Mouse (Mus musculus) liver, embryonic 11.5 days (tissue): Measurements from ENCODE around the gene Adcy3. TPM values are rescaled to one million over a fixed set of nuclear protein-coding genes. Genes with fewer than 3 reads are reported as not detected.

Experiments
- ATAC-seq: fragments of 200-750 bp; cut with Nextera tagmentation; replicated peaks from 2 replicates; pipeline ENCODE4 v1.8.0; 2017; ENCODE audit warnings: moderate number of reproducible peaks, mild to moderate bottlenecking, moderate TSS enrichment, moderate library complexity; ENCODE audit not compliant: low FRiP score
- DNase-seq: peaks from one replicate; pipeline ENCODE4 v3.0.0-alpha.2; 2017; ENCODE audit warnings: low spot score
- H3K27ac ChIP-seq: fragments of 300-500 bp; sonication (generic); 2 replicates; pipeline ENCODE4 v1.5.1; 2014; ENCODE audit warnings: mild to moderate bottlenecking, low read depth, low read length, control low read depth
- H3K27me3 ChIP-seq: fragments of 300-500 bp; sonication (generic); replicated peaks from 2 replicates; pipeline ENCODE4 v1.6.1; 2014; ENCODE audit warnings: low read length, mixed read lengths; ENCODE audit not compliant: control insufficient read depth, insufficient read depth
- H3K36me3 ChIP-seq: fragments of 300-500 bp; sonication (generic); 2 replicates; pipeline ENCODE4 v1.6.1; 2014; ENCODE audit warnings: mild to moderate bottlenecking, low read length, moderate library complexity, mixed read lengths; ENCODE audit not compliant: control insufficient read depth, insufficient read depth
- H3K4me1 ChIP-seq: fragments of 300-500 bp; sonication (generic); replicated peaks from 2 replicates; pipeline ENCODE4 v1.6.1; 2014; ENCODE audit warnings: low read length, mixed read lengths; ENCODE audit not compliant: control insufficient read depth, insufficient read depth
- H3K4me2 ChIP-seq: fragments of 300-500 bp; sonication (generic); 2 replicates; pipeline ENCODE4 v1.6.1; 2014; ENCODE audit warnings: mild to moderate bottlenecking, control low read depth, moderate library complexity
- H3K4me3 ChIP-seq: fragments of 300-500 bp; sonication (generic); 2 replicates; pipeline ENCODE4 v1.5.1; 2014; ENCODE audit warnings: low read depth, low read length, control low read depth
- H3K9ac ChIP-seq: fragments of 300-500 bp; sonication (generic); 2 replicates; pipeline ENCODE4 v1.6.1; 2014; ENCODE audit warnings: low read depth, low read length, control low read depth
- H3K9me3 ChIP-seq: fragments of 300-500 bp; sonication (generic); 2 replicates; pipeline ENCODE4 v1.6.1; 2016; ENCODE audit warnings: low read length, inconsistent platforms, mixed read lengths; ENCODE audit not compliant: control insufficient read depth
- WGBS: fragments of 180-500 bp; shearing (Covaris S2); extraction: QIAGEN DNeasy Blood & Tissue Kit; methylation state at CpG from one replicate; pipeline ENCODE4 v1.1.7; 2014; 5-methylcytosine and 5-hydroxymethylcytosine counted together
- polyA plus RNA-seq: library from polyadenylated mRNA; unstranded; fragments of >200 nt; fragmentation: Nextera tagmentation; extraction: Ambion mirVana; gene quantifications from 2 replicates; pipeline ENCODE4 v1.2.1, GENCODE M21; 2014

Adcy3 gene
- polyA plus RNA-seq, 1 experiment from 2014 or later = 3.3 TPM

GRCm38 (mm10) chr12:4192514-4192913 lies 59.6 kb downstream of the Adcy3 start:
- no peak overlapping the region for H3K27ac ChIP-seq
- DNase-seq = no peak

GRCm38 (mm10) chr12:4193025-4193740 lies 60.3 kb downstream of the Adcy3 start:
- ATAC-seq (no peak), DNase-seq (no peak)
- Histone ChIP-seq H3K27me3 (no peaks in the 10 kb centered on the region), H3K27ac (no peak overlapping the region), H3K4me2 (no peak overlapping the region), H3K4me3 (no peak overlapping the region), H3K9me3 (no peaks in the 10 kb centered on the region), H3K9ac (no peak overlapping the region), H3K36me3 (no peaks in the 10 kb centered on the region), H3K4me1 (peaks cover 3% of the 10 kb centered on the region)
- WGBS = 75% methylated on average over 10 of the region's 10 CpGs

More at GRCm38 (mm10) chr12:4192514-4192913, 59.6 kb downstream of the Adcy3 start:
- H3K9me3 ChIP-seq = no peaks in the 10 kb centered on the region
- H3K9ac ChIP-seq = no peak overlapping the region
- H3K4me2 ChIP-seq = no peak overlapping the region
- H3K4me3 ChIP-seq = no peak overlapping the region
- no peak for ATAC-seq
- no peaks in the 10 kb centered on the region for H3K27me3 ChIP-seq
- no peaks in the 10 kb centered on the region for H3K36me3 ChIP-seq
- WGBS = 72% methylated on average over 6 of the region's 6 CpGs
- peaks cover 3% of the 10 kb centered on the region for H3K4me1 ChIP-seq

DNA sequence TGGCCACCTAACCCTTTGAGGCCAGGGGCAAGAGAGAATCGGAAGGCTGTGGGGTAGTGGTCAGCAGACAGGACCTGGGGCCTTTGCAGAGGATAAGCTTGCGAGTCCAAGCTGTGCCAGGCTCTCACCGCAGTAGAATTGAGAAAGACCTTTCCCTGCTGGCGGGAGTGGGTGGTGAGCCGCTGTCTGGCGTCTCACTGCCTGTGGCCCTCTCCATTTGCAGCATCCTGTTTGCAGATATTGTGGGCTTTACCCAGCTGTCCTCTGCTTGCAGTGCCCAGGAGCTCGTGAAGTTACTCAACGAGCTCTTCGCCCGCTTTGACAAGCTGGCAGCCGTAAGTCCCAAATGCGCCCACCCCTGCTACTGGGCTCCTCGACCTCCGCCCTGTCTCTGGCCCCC lies 61.7 kb downstream of the Adcy3 start:
- no peak overlapping the region for H3K4me2 ChIP-seq
- no peak overlapping the region for H3K4me3 ChIP-seq
- H3K9ac ChIP-seq = no peak overlapping the region
- WGBS = 93% methylated on average over 14 of the region's 14 CpGs
- no peaks in the 10 kb centered on the region for H3K4me1 ChIP-seq
- H3K36me3 ChIP-seq = no peaks in the 10 kb centered on the region
- H3K9me3 ChIP-seq = no peaks in the 10 kb centered on the region
- DNase-seq (no peak), ATAC-seq (no peak)
- H3K27ac ChIP-seq = no peak overlapping the region
- H3K27me3 ChIP-seq = no peaks in the 10 kb centered on the region

DNA sequence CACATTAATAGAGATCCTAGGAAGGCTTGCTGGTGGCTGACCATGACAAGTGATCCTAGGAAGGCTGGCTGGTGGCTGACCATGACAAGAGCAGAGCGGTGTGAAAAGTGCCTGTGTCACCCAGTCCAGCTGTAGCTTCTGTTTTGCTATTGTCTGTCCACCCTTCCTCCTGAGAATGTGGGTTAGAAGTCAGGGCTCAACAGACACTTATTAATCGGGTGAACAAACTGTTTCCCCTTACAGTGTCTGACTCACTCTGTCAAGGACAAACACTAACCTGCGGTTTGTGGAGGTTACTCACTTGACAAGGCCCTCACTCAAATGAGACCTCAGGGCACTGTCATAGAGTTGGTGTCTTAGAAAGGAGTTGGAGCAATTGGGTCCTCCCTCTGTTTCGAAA lies 65.8 kb downstream of the Adcy3 start:
- no peaks in the 10 kb centered on the region for H3K36me3 ChIP-seq
- no peak overlapping the region for H3K4me3 ChIP-seq
- WGBS = 83% methylated on average over 4 of the region's 4 CpGs
- H3K27me3 ChIP-seq = no peaks in the 10 kb centered on the region
- H3K9ac ChIP-seq = no peak overlapping the region
- ATAC-seq = no peak
- no peak for DNase-seq
- H3K27ac ChIP-seq = no peak overlapping the region
- no peaks in the 10 kb centered on the region for H3K4me1 ChIP-seq
- H3K9me3 ChIP-seq = no peaks in the 10 kb centered on the region
- H3K4me2 ChIP-seq = no peak overlapping the region

- Histone ChIP-seq H3K27me3 (no peaks in the 10 kb centered on the region), H3K4me3 (no peak overlapping the region), H3K9ac (no peak overlapping the region), H3K27ac (no peak overlapping the region), H3K4me1 (no peaks in the 10 kb centered on the region), H3K9me3 (no peaks in the 10 kb centered on the region), H3K36me3 (no peaks in the 10 kb centered on the region), H3K4me2 (no peak overlapping the region)
- WGBS = 91% methylated on average over 11 of the region's 11 CpGs
- ATAC-seq (no peak), DNase-seq (no peak)
Observed at GRCm38 (mm10) chr12:4199271-4199670, 66.4 kb downstream of the Adcy3 start.

GRCm38 (mm10) chr12:4201454-4202200 lies 68.7 kb downstream of the Adcy3 start:
- no peak for ATAC-seq
- no peak for DNase-seq
- no peaks in the 10 kb centered on the region for H3K27me3 ChIP-seq
- no peak overlapping the region for H3K27ac ChIP-seq
- H3K4me3 ChIP-seq = no peak overlapping the region
- no peaks in the 10 kb centered on the region for H3K36me3 ChIP-seq
- WGBS = 89% methylated on average over 13 of the region's 13 CpGs
- no peaks in the 10 kb centered on the region for H3K9me3 ChIP-seq
- no peaks in the 10 kb centered on the region for H3K4me1 ChIP-seq
- no peak overlapping the region for H3K4me2 ChIP-seq
- no peak overlapping the region for H3K9ac ChIP-seq

- no peak overlapping the region for H3K4me2 ChIP-seq
- H3K27me3 ChIP-seq = no peaks in the 10 kb centered on the region
- 83% methylated on average over 4 of the region's 4 CpGs for WGBS
- no peaks in the 10 kb centered on the region for H3K9me3 ChIP-seq
- no peak overlapping the region for H3K9ac ChIP-seq
- DNase-seq (no peak), ATAC-seq (no peak)
- H3K27ac ChIP-seq = no peak overlapping the region
- H3K4me1 ChIP-seq = no peaks in the 10 kb centered on the region
- H3K4me3 ChIP-seq = no peak overlapping the region
- H3K36me3 ChIP-seq = no peaks in the 10 kb centered on the region
Observed at GRCm38 (mm10) chr12:4202206-4202605, 69.3 kb downstream of the Adcy3 start.

- Histone ChIP-seq H3K27me3 (no peaks in the 10 kb centered on the region), H3K4me3 (no peak overlapping the region), H3K36me3 (peaks cover 3% of the 10 kb centered on the region; the same call in 1 of the 2 replicates), H3K9ac (no peak overlapping the region), H3K27ac (no peak overlapping the region), H3K9me3 (no peaks in the 10 kb centered on the region), H3K4me2 (no peak overlapping the region), H3K4me1 (no peaks in the 10 kb centered on the region)
- 90% methylated on average over 11 of the region's 11 CpGs for WGBS
- DNase-seq = no peak
- ATAC-seq = no peak
Observed at GRCm38 (mm10) chr12:4206106-4206505, 73.2 kb downstream of the Adcy3 start.
